In the genomic region with DNA sequence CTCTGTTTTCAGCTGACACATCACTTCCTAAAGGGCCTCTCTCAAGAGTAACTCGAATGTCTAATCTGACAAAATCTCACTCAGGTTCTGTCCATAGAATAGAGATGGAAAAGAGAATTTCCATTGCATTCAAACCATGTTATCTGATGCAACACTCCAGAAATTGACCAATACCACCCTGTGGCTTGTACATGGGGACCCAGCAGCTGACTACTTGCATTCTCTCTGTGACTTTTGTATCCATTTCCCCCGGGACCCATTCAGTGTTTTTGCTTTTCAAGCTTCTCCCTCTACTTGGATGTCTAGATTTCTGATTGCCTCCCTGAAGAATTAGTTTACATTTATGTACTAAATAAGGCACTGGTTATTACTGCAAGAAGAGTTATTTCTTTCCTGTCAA, we compare ENCODE assay signal across 25 mouse cellular contexts.
"Had no signal": no experiment of that assay in that cellular context is flagged by ENCODE, and none has a peak within 500 bp of the region (broad histone marks: within the 10 kb centered on the region; RNA-seq: fewer than 3 reads in every experiment).

No protein-coding gene starts in this region.

- H3K9ac ChIP-seq: heart, embryonic 12.5 days; hindbrain, embryonic 15.5 days; intestine, embryonic 15.5 days; limb, embryonic 13.5 days; limb, embryonic 15.5 days; liver, embryonic 12.5 days; liver, embryonic 14.5 days had no signal

- H3K9me3 ChIP-seq: heart, embryonic 10.5 days; heart, embryonic 12.5 days; hindbrain, embryonic 10.5 days; hindbrain, embryonic 15.5 days; intestine, embryonic 15.5 days; limb, embryonic 13.5 days; limb, embryonic 15.5 days; liver, embryonic 12.5 days had no signal

- H3K27me3 ChIP-seq: heart, embryonic 12.5 days; hindbrain, embryonic 15.5 days; intestine, embryonic 15.5 days; limb, embryonic 13.5 days; limb, embryonic 15.5 days; liver, embryonic 12.5 days had no signal

- H3K4me1 ChIP-seq: heart, embryonic 10.5 days; heart, embryonic 12.5 days; intestine, embryonic 15.5 days; liver, embryonic 12.5 days had no signal

- ATAC-seq: inflammation-experienced regulatory T-cells, adult 6 months; intestine, embryonic 15.5 days; intestine, postnatal 0 days; liver, embryonic 12.5 days had no signal

- H3K4me2 ChIP-seq: heart, embryonic 12.5 days; intestine, embryonic 15.5 days; limb, embryonic 13.5 days; limb, embryonic 15.5 days; liver, embryonic 12.5 days had no signal

- H3K4me3 ChIP-seq: gastrocnemius, adult 2 months; heart, embryonic 10.5 days; heart, embryonic 12.5 days; hindbrain, embryonic 10.5 days; hindbrain, embryonic 15.5 days; intestine, embryonic 15.5 days; layer of hippocampus, adult 2 months; limb, embryonic 13.5 days; limb, embryonic 15.5 days; liver, embryonic 12.5 days had no signal

- H3K36me3 ChIP-seq: heart, embryonic 10.5 days; heart, embryonic 12.5 days; hindbrain, embryonic 10.5 days; hindbrain, embryonic 15.5 days; intestine, embryonic 15.5 days; limb, embryonic 15.5 days; liver, embryonic 12.5 days had no signal

- DNase-seq: gastrocnemius, adult 2 months; gastrocnemius, postnatal 10 days; gastrocnemius, postnatal 25 days; heart, adult 18-20 months; heart, postnatal 10 days; heart, postnatal 4 days; kidney, adult 18-20 months; kidney, adult 8-10 months; kidney, postnatal 10 days; kidney, postnatal 25 days; kidney, postnatal 4 days; layer of hippocampus, postnatal 36 days; left cerebral cortex, postnatal 4 days had no signal

- H3K27ac ChIP-seq: gastrocnemius, adult 2 months; heart, embryonic 10.5 days; hindbrain, embryonic 10.5 days; hindbrain, embryonic 15.5 days; intestine, embryonic 15.5 days; layer of hippocampus, adult 2 months; limb, embryonic 13.5 days; limb, embryonic 15.5 days; liver, embryonic 12.5 days; liver, embryonic 14.5 days had no signal
